Mouse (Mus musculus) right cerebral cortex, postnatal 25 days (tissue): ENCODE measurements around the gene Fndc3b.

Experiments
- DNase-seq: peaks from one replicate; pipeline ENCODE4 v3.0.0; 2022

Fndc3b gene

DNA sequence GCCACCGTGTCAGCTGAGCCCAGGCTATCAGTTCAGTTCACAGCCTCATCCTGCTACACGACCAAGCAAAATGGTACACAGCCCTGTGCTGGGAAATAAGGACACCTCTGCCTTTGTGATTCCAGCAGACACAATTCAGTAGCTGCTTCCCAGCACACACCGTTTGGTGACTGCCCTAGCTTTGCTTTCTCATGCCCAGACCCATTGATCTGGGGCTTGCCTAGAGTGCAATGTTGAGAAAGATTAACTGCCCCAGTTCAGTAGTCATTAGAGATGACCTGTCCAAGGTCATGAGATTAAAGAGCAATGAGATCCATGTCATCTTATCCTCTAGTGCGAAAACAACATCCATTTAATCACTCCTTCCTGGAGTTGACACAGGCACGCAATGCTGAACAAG, 47.9 kb downstream of the Fndc3b start:
- DNase-seq: no peak

DNA sequence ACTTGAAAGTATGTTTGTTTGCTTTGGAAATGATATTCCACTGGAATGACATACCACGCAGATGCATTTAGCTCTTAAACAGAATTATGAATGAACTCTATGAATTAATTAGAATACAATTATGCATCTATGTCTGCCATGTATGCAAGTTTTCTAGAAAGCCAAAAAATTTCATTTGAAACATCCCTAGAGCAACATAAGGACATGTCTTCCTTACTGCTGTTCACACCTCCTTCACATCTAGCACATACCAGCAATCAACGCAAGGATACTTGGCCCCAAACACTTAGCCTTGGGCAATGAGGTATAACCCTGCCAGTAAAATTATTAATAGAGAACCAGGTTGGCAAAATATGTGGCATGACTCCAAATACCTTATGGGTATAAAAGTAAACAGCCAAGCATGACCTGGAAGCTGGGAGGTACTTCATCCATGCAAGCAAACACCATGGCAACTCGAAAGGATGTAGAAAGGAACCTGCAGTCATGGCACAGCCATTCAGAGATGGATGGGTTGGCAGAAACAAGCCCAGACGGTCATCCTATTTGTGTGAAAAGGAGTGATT, 52.8 kb downstream of the Fndc3b start:
- no peak for DNase-seq

DNA sequence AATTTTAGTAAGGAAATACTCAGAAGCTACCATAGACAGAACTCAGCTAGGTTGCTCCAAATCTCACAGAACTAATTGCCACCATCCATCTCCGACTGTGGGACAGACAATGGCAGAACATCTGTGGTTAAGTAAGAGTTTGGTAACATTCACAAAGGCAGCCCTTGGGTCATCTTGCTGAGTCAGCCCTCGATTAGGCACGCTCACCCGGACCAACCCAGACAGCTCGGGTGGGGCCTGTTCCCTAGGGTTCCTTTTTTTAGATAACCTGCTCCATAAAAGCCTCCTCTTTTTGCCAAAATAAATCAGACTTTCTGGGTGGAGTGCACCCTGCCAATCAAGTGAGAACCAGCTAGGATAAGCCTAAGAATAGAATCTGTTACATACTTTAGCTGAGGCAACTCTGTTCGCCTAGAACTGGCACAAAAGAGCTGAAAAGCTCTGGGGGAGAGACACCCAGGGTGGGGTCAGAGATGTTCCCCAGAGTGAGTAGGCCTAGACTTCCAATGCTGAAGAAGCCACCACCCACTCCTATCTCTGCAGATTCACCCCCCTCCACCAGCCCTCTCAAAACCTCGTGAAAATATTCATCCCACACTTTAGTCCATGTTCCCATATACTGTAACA, 54.2 kb downstream of the Fndc3b start:
- DNase-seq: no peak

DNA sequence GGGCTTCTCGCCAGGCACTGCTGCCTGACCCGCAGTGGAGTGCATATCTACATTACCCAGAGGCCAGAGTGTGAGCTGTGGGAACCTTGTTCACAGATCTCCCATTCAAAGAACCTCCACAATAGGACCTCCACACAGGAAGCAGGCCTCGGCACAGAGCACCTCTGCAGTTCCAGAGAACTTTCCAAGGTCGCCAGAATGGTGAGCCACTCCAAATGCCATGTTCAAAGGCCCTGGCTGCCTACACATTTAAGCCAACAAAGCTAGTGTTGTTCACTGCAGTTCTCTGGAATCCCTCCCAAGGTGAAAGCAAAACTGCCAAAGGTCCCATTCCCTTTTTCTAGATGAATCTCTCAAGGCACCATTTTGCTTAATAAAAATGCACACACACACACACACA, 55.4 kb downstream of the Fndc3b start:
- DNase-seq: no peak

DNA sequence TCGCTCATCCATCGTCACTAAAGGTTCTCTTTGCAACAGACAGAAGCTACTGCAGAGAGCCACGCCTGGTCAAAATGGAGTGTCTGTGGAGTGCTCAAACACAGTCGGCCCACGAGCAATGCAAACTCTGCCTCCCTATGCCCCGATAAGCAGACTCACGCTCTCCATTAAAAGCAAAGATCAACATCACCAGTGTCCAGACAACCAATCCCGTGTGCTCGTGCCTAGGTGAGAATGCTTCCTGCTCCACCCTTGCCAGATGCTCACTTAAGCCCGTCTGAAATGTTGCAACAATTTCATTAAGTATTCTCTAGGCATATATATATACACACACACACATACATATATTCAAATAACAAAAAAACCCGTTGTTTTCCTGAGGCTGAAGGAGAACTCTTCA, 56.1 kb downstream of the Fndc3b start:
- DNase-seq: no peak

DNA sequence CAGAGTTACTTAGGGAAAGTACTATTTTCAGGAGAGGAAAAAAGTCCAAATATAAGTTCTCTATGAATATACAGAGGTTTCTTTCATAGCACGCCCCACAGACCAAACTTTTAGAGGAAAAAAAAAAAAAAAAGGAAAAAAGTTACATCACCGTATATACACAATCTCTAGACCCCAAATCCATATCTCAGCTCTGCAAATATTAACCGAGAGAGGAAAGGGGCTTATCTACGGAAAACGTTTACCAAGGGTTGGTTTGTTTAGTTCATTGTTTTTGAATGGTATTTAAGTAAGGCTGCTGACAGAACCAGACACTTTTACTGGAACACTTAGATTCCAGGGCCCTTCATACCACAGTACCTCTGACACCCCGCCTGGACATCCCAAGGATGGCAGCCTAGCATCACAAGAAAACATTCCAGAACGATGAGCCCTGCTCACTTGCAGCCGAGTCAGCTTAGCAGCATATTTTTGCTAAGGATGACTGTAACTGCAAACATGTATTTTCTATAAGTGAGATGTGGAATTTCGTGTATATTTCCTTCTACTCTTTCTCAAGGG, 58.6 kb downstream of the Fndc3b start:
- no peak for DNase-seq

DNA sequence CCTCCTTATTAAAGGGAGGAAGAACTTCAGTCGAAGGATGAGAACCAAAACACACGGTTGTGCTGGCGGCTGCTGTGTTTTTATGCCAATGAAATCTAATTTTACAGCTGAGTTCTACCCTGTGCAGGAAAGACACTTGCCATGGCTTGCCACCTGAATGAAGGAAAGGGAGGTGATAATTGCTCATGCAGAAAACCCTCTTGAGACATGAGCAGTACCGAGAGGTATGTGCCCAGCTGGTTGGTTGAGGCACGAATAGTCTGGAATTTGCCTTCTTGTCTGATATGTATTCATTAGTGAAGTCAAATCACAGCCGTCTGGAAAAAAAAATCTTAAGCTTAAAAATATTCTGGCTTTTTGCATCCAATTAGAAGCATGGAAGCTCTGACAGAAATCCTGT, 59.4 kb downstream of the Fndc3b start:
- no peak for DNase-seq

DNA sequence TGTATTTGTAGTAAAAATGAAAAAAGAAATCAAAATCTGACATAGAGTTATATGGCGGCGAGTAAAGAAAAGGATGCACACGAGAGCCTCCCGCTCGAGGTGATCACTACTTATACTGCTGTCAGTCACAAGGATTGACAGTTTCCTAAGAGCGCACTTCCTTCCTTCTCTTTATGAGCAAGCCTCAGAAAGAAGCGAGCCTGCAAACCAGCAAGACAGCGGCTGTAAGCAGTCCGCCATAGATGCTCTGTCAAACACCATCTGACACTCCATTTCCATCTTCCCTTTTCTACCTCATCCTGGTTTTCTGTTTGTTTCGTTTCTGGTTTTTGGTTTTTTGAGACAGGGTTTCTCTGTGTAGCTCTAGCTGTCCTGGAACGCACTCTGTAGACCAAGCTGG, 61.0 kb downstream of the Fndc3b start:
- no peak for DNase-seq

DNA sequence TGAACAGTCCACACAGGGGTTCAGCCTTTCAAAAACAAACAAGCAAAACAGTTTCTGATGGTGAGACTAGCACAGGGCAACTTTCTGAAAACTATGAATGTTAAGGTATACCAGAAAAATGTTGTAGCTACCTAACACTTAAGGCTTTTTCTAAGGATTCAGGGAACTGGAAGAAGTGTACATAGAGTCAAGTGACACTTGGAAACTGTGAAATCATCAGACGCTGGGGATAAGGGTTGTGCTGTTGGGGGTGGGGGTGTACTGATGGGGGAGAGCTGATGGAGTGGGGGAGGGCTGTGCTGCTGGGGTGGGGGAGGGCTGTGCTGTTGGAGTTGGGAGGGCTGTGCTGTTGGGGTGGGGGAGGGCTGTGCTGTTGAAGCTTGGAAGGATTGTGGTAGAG, 61.8 kb downstream of the Fndc3b start:
- DNase-seq: no peak

DNA sequence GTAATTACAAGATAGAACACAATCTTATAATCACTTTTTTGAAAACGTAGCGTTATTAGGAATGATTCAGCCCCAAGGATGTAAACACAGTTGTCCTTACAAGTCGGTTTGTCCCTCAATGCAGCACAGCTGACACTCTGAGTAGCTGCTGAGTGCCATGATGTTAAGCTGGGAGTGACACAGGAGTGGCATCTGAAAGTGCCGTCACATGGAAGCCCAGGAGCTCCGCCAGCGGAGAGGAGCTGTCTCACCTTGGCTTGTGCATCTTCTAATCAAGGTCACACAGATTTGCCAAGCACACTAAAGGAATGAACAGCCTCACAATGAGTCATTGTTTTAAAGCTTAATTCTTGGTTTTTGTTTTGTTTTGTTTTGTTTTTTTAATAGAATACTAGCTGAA, 68.7 kb downstream of the Fndc3b start:
- DNase-seq: no peak

DNA sequence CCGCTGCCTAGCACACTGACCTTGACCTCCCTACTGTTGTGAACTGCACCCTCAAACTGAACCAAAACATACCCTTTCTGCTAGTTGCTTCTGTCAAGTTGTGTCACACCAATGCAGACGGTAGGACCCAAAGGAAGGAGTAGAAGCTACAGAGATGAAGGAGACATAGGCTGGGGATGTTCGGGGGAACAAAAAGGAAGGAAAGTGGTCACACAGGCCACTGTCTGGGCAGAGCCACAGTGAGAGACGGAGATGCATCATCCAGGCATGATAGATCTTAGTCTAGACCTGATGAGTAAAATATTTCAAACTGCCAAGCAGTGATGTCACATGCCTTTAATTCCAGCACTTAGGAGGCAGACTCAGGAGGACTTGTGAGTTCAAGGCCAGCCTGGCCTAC, 71.4 kb downstream of the Fndc3b start:
- DNase-seq: no peak

DNA sequence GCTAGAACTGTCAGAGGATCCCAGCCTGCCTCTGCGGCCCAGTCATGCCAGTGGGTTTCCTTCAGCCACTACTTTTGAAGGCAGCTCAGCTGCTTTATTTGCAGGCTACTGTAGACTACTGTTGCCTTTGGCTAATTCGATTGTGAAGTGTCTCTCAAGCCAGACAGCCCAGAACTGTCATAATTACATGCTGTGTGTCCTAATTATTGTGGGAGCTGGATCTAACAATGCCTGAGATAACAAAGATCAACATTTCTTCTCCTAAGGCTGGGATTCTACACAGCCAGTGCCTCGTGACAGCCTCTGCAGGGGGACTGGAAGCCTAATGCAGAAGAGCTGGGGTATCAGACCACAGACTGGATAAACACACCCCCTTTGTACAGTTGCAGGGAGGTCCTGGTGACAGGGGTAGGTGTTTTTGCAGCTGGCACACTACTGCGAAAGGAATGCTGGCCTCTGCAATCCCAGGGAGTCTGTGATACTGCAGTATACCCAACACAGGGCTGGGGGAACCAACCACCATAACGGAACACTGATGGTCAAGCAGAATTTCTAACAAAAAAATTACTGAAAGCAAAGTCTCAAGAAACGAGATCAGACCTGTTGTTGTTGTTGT, 74.0 kb downstream of the Fndc3b start:
- DNase-seq: no peak

DNA sequence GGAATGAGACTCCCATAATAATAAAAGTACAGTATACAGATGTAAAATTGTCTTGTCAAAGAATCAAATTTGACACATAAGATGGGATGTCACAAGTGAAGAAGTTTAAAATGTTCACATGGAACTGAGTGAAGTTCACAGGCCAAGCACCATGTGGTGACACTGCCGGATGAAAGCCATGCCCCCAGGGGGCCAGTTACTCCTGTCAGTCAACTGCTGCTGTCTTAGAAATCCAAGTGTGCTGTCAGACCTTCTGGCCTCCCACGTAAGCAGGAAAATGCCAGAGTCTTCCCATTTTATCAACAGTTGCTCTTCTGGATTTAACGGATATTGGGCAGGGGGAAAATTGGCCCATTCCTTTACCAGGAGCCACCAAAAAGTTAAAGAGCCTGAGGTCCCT, 75.3 kb downstream of the Fndc3b start:
- DNase-seq: no peak

DNA sequence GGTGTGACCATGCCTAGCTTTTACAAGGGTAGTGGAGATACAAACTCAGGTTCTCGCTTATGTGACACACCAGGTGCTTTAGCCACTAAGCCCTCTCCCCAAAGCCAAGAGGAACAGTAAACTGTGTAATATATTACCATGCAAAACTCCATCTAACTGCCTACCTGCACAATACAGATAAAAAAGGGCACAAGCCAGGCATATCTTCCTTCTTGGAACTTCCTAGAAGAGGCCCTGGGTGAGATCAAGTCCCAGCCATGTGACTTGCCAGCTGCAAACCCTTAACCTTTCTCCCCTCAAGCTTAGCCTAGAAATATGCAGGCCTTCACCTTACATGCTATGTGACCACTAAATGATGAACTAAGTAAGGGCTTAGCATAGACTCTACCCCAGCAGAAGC, 78.2 kb downstream of the Fndc3b start:
- DNase-seq: no peak

DNA sequence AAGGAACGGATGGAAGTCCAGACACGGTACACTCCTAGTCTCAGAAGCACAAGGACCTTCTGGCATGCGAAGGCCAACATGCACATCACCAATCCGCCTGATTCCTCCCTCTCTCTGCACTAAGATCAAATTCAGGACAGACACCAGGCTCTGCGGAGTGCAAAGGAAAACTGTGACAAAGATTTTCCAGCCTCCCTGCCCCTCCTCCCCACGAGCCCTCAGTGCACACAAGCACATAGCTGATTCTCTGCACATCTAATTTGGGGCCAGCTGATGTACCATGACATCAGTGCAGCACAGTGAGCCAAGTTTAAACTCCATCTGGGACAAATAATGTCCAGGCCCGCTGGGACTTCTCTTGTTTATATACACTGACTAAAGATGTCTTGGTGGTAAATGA, 80.0 kb downstream of the Fndc3b start:
- DNase-seq: no peak

DNA sequence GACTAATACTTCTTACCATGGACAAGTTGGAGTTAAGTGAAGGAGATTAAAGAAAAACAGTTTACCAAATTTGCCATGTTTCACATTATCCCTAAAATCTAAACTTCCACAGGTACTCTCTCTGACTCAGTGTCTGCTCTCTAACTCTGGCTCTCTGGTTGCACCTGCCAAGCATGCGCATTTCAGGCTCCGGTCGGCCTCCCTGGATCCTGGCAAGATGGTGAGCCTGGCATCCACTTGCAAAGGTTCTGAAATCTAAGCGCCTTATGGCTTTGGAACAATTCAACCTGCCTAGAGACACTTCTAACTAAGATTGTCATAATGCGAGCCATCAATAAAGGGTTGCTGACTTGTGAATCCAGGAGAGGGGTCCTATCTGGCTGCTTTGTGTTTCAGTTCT, 81.4 kb downstream of the Fndc3b start:
- no peak for DNase-seq

DNA sequence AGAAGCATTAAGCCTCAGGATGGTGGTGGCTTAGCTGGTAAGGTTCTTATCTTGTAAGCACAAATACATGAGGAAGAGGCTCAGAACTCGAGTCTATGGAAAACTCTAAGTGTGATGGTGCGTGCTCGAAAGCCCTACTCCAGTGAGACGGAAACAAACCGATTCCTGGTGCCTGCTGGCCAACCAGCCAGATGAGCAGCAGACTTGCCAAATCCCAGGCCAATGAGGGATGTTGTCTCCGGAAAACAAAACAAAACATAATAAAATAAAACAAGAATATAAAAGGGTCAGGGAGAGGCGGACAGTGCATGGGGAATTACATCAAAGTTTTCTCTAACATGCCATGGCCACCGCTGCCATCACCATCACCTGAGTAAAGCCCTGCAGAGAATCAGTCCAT, 84.8 kb downstream of the Fndc3b start:
- no peak for DNase-seq

DNA sequence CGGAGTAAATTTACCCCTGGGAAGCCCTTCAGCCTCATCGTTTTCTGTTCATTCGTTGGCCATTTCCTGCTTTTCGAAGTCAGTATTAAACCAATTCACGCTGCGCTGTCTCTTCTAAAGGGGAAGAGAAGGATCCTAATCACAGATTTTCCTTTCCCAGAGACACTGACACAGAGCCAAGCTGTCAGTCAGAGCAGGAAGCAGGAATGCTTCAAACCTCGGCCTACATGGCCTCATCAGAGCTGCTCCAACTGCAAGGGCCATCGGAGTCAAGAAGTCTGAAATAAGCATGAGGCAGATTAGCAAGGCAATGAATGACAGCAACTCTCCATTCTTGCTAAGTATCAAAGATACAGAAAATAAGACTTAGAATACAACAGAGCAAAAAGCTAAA, 85.5 kb downstream of the Fndc3b start:
- no peak for DNase-seq

DNA sequence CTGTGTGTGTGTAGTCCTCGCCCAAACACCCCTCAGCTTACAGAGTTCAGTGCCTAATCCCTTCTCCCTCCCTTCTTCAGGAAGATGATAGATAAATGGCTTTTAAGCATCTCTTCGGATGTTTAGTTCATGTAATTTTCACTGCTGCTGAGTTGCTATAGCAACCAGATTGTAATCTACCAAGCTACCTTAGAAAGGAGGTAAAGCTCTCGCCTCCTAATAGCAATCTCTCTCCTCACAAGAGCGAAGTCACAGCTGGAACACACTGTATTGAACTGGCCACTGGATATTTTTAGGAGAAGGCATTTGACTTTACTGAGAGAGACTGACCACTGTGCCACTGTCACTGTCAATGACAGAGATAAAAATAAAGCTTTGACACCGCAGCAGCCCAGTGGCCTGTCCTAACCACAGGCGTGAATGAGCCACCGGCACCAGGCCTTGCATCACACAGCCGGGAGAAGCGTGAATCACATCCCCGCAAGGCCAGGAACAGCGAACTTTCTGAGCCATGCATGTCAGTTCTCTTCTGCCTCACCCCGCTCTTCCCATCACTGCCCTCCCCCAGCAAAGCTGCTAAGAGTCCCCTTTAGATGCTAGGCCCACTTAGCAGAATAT, 86.0 kb downstream of the Fndc3b start:
- DNase-seq: no peak

DNA sequence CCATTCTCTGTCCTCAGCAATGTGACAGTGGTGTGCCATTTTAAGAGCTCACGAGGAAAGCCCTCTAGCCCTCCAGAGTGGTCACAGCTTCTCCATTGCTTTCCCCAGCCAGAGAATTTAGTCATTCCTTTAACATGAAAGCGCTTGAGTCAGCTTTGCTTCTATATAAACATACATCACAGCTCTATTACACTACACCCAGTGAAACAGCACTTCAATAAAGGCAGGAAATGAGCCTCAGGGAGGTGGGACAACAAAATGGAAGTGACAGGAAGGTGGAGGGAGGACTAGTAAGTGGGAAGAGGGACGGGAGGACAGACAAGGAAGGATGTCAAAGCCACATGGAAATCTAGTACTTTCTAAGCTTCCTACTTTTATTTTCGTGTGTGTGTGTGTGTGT, 88.7 kb downstream of the Fndc3b start:
- no peak for DNase-seq

DNA sequence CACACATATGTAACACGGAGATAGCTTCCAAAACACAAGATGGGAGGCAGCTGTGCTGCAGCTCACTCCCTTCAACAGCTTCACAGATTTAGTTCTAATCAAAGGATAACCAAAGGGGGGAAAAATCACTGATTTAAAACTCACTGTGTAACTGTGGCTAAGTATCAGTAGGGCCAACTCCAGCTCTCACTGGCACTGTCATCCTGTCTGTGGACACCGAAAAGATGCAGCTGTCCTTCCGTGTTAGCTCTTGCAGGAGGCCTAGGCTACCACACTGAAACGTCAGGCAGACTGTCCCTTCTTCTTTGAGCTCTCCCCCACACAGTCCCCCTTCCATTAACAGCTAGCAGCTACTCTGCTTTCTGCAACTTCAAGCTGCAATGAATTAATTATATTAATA, 89.9 kb downstream of the Fndc3b start:
- DNase-seq: no peak

DNA sequence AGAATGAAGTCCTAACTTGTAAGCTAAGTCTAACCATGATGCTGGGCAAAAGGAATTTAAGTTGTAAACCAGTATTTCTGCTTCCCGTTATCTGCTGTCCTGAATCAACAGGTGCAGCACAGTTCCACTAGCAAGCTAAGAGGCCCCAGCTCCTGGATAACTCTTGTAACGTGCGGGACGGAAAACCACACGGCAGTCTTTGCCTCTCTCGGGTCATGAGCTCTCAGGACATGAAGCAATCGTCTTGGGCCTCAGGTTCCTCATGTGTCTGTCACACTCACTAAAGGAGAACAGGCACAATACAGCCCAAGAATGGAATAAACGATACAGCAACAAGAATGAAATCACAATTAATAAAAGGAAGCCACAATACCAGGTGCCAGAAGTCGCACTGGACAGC, 93.4 kb downstream of the Fndc3b start:
- DNase-seq: no peak

DNA sequence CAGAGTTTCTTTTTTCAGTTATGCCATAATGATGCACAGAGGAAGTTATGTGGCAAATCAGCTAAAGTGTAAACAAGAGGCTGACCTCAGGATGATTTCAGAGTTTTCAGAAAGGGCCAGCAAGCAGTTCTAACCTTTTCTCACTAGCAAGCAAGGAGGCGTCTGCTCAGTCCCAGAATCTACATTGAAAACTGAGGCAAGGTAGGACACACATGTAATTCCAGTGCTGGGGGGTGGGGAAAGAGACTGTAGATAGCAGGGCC, 93.9 kb downstream of the Fndc3b start:
- DNase-seq: no peak

DNA sequence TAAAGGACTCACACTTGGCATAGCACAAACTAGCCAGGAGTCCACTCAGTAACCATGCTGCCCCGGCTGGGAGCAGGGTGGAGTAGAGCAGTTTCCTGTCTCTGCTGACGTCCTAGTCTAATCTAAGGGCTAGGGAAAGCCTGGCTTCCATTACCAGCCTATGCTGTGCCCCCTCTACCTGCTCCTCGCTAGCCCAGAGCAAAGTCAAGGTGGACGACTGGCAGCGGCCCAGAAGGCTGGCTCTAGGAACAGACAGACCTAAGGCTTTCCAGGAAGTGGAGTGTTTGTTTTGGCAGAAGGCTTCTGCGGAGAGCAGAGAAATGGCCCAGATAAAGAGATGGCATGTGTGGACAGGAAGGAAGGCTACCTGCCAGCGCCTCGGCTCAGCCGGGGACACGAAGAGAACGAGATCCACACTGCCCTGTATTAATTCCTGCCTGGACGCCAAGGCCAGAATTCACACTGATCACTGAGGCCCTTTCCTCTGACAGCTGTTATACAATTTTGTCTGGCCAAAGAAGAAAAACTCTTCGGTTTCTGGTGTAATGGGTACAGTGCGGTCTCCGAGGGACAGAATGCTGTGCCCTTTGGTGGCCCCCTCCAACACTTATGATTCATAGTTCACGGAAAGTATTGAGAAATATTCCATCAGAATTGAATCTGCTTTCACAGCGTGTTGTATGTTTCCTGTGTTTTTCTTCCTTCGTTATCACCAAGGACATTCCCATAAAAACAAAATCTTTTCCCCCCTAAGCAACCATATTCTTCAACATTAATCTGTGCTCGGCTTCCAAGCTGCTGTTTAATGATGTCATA, 94.5 kb downstream of the Fndc3b start:
- DNase-seq: no peak
